Comparison of ENCODE assay signal across 7 mouse cellular contexts in the genomic region with DNA sequence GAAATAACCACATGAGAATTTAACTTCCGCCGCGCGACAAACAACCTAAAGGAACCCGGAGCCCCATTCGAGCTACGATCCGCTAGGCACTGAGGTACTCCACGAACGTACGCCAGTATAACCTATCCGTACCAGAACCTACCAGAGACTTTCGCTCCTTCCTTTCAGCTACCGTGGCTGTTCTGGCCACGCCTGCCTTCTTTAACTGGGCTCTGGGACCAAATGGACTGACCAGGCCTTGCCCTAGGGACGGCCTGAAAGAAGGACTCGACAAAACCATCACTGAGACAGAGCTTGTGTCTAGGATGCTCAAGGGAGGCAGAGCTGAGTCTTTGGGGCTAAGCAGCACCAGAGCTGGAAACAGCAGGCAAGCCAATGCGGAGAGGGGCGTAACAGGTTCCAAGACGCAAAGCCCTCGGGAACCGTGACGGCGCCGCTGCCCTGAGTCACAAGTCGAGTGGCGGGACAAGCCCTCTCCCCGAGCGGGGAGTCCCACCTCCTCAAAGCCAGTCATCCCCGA. TPM values are rescaled to one million over a fixed set of nuclear protein-coding genes. Genes with fewer than 3 reads are reported as not detected.
DNase-seq lines count a peak whose midpoint lies in the region; ATAC-seq and TF ChIP-seq lines count a peak whose summit lies in the region.

No protein-coding gene starts in this region.

- H3K36me3 ChIP-seq in liver, adult 2 months (ENCODE audit: control insufficient read depth, insufficient read depth, low read length) = no peaks in the 10 kb centered on the region
- H3K36me3 ChIP-seq in forebrain, embryonic 15.5 days = no peaks in the 10 kb centered on the region
- no peaks in the 10 kb centered on the region for H3K36me3 ChIP-seq in liver, embryonic 14.5 days (replicated peaks; ENCODE audit: control insufficient read depth, insufficient read depth, low read depth)

- peaks cover 23% of the 10 kb centered on the region for H3K4me1 ChIP-seq in liver, adult 2 months (ENCODE audit: control insufficient read depth, insufficient read depth, low read length)
- peaks cover 20% of the 10 kb centered on the region for H3K4me1 ChIP-seq in forebrain, embryonic 15.5 days
- peaks cover 0 to 9% of the 10 kb centered on the region in 2 experiments; a peak in 1 of 4 replicates for H3K4me1 ChIP-seq in liver, embryonic 14.5 days (replicated peaks; ENCODE audit: control insufficient read depth in 2 of 2, insufficient read depth in 2 of 2, low read length in 1 of 2)

- peak overlapping the region; percentile 81 for H3K4me3 ChIP-seq in liver, adult 2 months (ENCODE audit: insufficient read depth, low read depth, low read length)
- H3K4me3 ChIP-seq in forebrain, embryonic 15.5 days = peak overlapping the region; percentile 57
- H3K4me3 ChIP-seq in liver, embryonic 14.5 days (ENCODE audit: insufficient read depth in 1 of 2, low read depth in 2 of 2, low read length in 2 of 2) = peak overlapping the region; percentile 45 to 63

- H3K27ac ChIP-seq in liver, adult 2 months (replicated peaks; ENCODE audit: insufficient read depth, low read depth, low read length) = peak overlapping the region; percentile 66
- H3K27ac ChIP-seq in forebrain, embryonic 15.5 days (replicated peaks) = peak overlapping the region; percentile 60
- H3K27ac ChIP-seq in liver, embryonic 14.5 days = no peak overlapping the region

- no peaks in the 10 kb centered on the region for H3K9me3 ChIP-seq in forebrain, embryonic 15.5 days
- H3K9me3 ChIP-seq in liver, embryonic 14.5 days (ENCODE audit: control insufficient read depth, low read length) = no peaks in the 10 kb centered on the region

- DNase-seq in liver, adult 2 months (ENCODE audit: extremely low read depth, low read depth, low spot score) = peak; percentile 62
- DNase-seq in liver = no peak
- no peak for DNase-seq in liver, embryonic 14.5 days (ENCODE audit: low read depth in 3 of 3, low spot score in 3 of 3)
- peak; percentile 49 for DNase-seq in skeletal muscle tissue, adult 2 months (ENCODE audit: low read depth, low spot score)
- no peak for DNase-seq in adrenal gland, postnatal 4 days (ENCODE audit: low spot score in 2 of 2)

- 1% methylated on average over 30 of the region's 30 CpGs for WGBS in liver, adult 2 months
- under 1% methylated on average over 30 of the region's 30 CpGs for WGBS in forebrain, embryonic 15.5 days
- WGBS in liver, embryonic 14.5 days (ENCODE audit: insufficient replicate concordance) = under 1% methylated on average over 30 of the region's 30 CpGs

- peak; percentile 22 for ATAC-seq in activated CD4-positive, CD25-positive, alpha-beta regulatory T cell, adult 4 months
- ATAC-seq in forebrain, embryonic 15.5 days (replicated peaks) = peak; percentile 24
- peak; percentile 21 for ATAC-seq in liver, embryonic 14.5 days (ENCODE audit: insufficient read depth)

- H3K9ac ChIP-seq in liver, adult 2 months (ENCODE audit: low read depth, low read length) = peak overlapping the region; percentile 91
- H3K9ac ChIP-seq in forebrain, embryonic 15.5 days (replicated peaks) = peak overlapping the region; percentile 50
- peak overlapping the region; percentile 52 for H3K9ac ChIP-seq in liver, embryonic 14.5 days (replicated peaks)

- TF ChIP-seq EP300 in liver, embryonic 14.5 days (IDR thresholded peaks at IDR 0.05; ENCODE audit: low read depth) = no peak

- H3K27me3 ChIP-seq in liver, adult 2 months (ENCODE audit: control insufficient read depth, insufficient read depth, low read length) = no peaks in the 10 kb centered on the region
- H3K27me3 ChIP-seq in forebrain, embryonic 15.5 days = peaks cover 22% of the 10 kb centered on the region; the same call in 1 of the 2 replicates
- H3K27me3 ChIP-seq in liver, embryonic 14.5 days (ENCODE audit: control insufficient read depth, insufficient read depth, low read length) = peaks cover 9% of the 10 kb centered on the region

- no peak for TF ChIP-seq CTCF in liver, adult 2 months (IDR thresholded peaks at IDR 0.05; ENCODE audit: low read depth, low read length)
- no peak for TF ChIP-seq CTCF in liver, embryonic 14.5 days (IDR thresholded peaks at IDR 0.05; ENCODE audit: low read depth)

- no peak for TF ChIP-seq POLR2A in liver, adult 2 months (IDR thresholded peaks at IDR 0.05; ENCODE audit: extremely low read depth, insufficient read depth, low read length)

- H3K79me2 ChIP-seq in liver, adult 2 months (ENCODE audit: control insufficient read depth, insufficient read depth, low read length) = no peaks in the 10 kb centered on the region

- H3K4me2 ChIP-seq in forebrain, embryonic 15.5 days (replicated peaks) = peak overlapping the region; percentile 80
- peak overlapping the region; percentile 79 for H3K4me2 ChIP-seq in liver, embryonic 14.5 days (ENCODE audit: low read depth)

RNA-seq across cellular contexts. Expression of gene Atg16l2, which starts 0.6 kb away (rescaled TPM):
- total RNA-seq in liver, adult 2 months (2014; rRNA removed) = 8.7 and 9.1 TPM in 2 replicates
- 8.2 and 13.8 TPM in 2 replicates for polyA plus RNA-seq in liver, adult 2 months (2012; rRNA removed)
- polyA plus RNA-seq in activated CD4-positive, CD25-positive, alpha-beta regulatory T cell, adult 4 months (2017; shearing (Covaris generic)) = 10 to 100 TPM; 38.2 to 56.7 TPM
- polyA plus RNA-seq in forebrain, embryonic 15.5 days (2015; fragmentation: Nextera tagmentation; extraction: Ambion mirVana) = 23.4 and 23.7 TPM in 2 replicates
- 3.1 and 3.5 TPM in 2 replicates for polyA plus RNA-seq in liver, embryonic 14.5 days (2012; rRNA removed)
- polyA plus RNA-seq in liver, embryonic 14.5 days (2014; fragmentation: Nextera tagmentation; extraction: Ambion mirVana) = 1.3 and 1.8 TPM in 2 replicates
- 10 to 100 TPM; 20.6 to 21.7 TPM for total RNA-seq in adrenal gland, postnatal 4 days (2021)

RNA-seq across cellular contexts. Expression of gene Stard10, which starts 15.5 kb away (rescaled TPM):
- total RNA-seq in liver, adult 2 months (2014; rRNA removed) = 779 and 846 TPM in 2 replicates
- polyA plus RNA-seq in liver, adult 2 months (2012; rRNA removed) = 1,131 and 1,407 TPM in 2 replicates
- 1 to 10 TPM; 2.5 to 2.9 TPM for polyA plus RNA-seq in activated CD4-positive, CD25-positive, alpha-beta regulatory T cell, adult 4 months (2017; shearing (Covaris generic))
- polyA plus RNA-seq in forebrain, embryonic 15.5 days (2015; fragmentation: Nextera tagmentation; extraction: Ambion mirVana) = 5.8 and 8.0 TPM in 2 replicates
- 71.0 and 71.8 TPM in 2 replicates for polyA plus RNA-seq in liver, embryonic 14.5 days (2012; rRNA removed)
- 98.2 and 102 TPM in 2 replicates for polyA plus RNA-seq in liver, embryonic 14.5 days (2014; fragmentation: Nextera tagmentation; extraction: Ambion mirVana)
- total RNA-seq in adrenal gland, postnatal 4 days (2021) = 10 to 100 TPM; 40.3 to 52.3 TPM

RNA-seq across cellular contexts. Expression of gene Arap1, which starts 46.4 kb away (rescaled TPM):
- 43.8 and 51.0 TPM in 2 replicates for total RNA-seq in liver, adult 2 months (2014; rRNA removed)
- polyA plus RNA-seq in liver, adult 2 months (2012; rRNA removed) = 88.2 and 89.2 TPM in 2 replicates
- 10 to 100 TPM; 27.1 to 51.2 TPM for polyA plus RNA-seq in activated CD4-positive, CD25-positive, alpha-beta regulatory T cell, adult 4 months (2017; shearing (Covaris generic))
- 6.0 and 7.0 TPM in 2 replicates for polyA plus RNA-seq in forebrain, embryonic 15.5 days (2015; fragmentation: Nextera tagmentation; extraction: Ambion mirVana)
- polyA plus RNA-seq in liver, embryonic 14.5 days (2012; rRNA removed) = 13.3 and 13.7 TPM in 2 replicates
- polyA plus RNA-seq in liver, embryonic 14.5 days (2014; fragmentation: Nextera tagmentation; extraction: Ambion mirVana) = 12.9 and 13.9 TPM in 2 replicates
- total RNA-seq in adrenal gland, postnatal 4 days (2021) = 100 to 1,000 TPM in 1 of 2 experiments, 10 to 100 TPM in 1; 76.3 to 102 TPM

Comparison
In these comparisons a context has a peak if more than half of its experiments do, and no peak if none do; other contexts are left out.
1. DNase-seq: peak in liver, adult 2 months (single experiment) and skeletal muscle tissue, adult 2 months (single experiment); none in liver (single experiment), liver, embryonic 14.5 days (0 of 3) and adrenal gland, postnatal 4 days (0 of 2).
2. RNA of gene Stard10, which starts 15.5 kb away (polyA plus RNA-seq): 1,131 to 1,407 TPM in liver, adult 2 months; 71.0 to 102 TPM in liver, embryonic 14.5 days, 5.8 to 8.0 TPM in forebrain, embryonic 15.5 days and 2.5 to 2.9 TPM in activated CD4-positive, CD25-positive, alpha-beta regulatory T cell, adult 4 months; every median in the first group is over 10 times any median in the second.
3. Peak in every context shown above with its lines, with median percentiles within 50 percentile points of each other: H3K4me3 ChIP-seq, H3K9ac ChIP-seq and ATAC-seq.